Mouse (Mus musculus) embryonic facial prominence, embryonic 11.5 days (tissue): ENCODE results near the gene Dusp8. TPM values are rescaled to one million over a fixed set of nuclear protein-coding genes. Genes with fewer than 3 reads are reported as not detected.

ENCODE experiments used
- ATAC-seq: fragments of 200-750 bp; cut with Nextera tagmentation; replicated peaks from 2 replicates; pipeline ENCODE4 v1.8.0; 2017; ENCODE audit warnings: low read depth; ENCODE audit not compliant: insufficient number of reproducible peaks, low FRiP score, low TSS enrichment
- DNase-seq: peaks from one replicate; pipeline ENCODE4 v3.0.0-alpha.2; 2015; ENCODE audit warnings: low spot score
- H3K27ac ChIP-seq: fragments of 300-500 bp; sonication (generic); replicated peaks from 2 replicates; pipeline ENCODE4 v1.5.1; 2014; ENCODE audit warnings: mild to moderate bottlenecking, low read depth, low read length, control low read depth
- H3K27me3 ChIP-seq: fragments of 300-500 bp; sonication (generic); 2 replicates; pipeline ENCODE4 v1.6.1; 2014; ENCODE audit warnings: mild to moderate bottlenecking, low read length, moderate library complexity, mixed read lengths; ENCODE audit not compliant: control insufficient read depth, insufficient read depth
- H3K36me3 ChIP-seq: fragments of 300-500 bp; sonication (generic); replicated peaks from 2 replicates; pipeline ENCODE4 v1.6.1; 2014; ENCODE audit warnings: low read depth, mild to moderate bottlenecking, low read length, moderate library complexity, mixed read lengths; ENCODE audit not compliant: control insufficient read depth, insufficient read depth
- H3K4me1 ChIP-seq: fragments of 300-500 bp; sonication (generic); 2 replicates; pipeline ENCODE4 v1.6.1; 2014; ENCODE audit warnings: low read length, mixed read lengths; ENCODE audit not compliant: control insufficient read depth, insufficient read depth
- H3K4me2 ChIP-seq: fragments of 300-500 bp; sonication (generic); 2 replicates; pipeline ENCODE4 v1.6.1; 2014; ENCODE audit warnings: low read depth, mild to moderate bottlenecking, control low read depth, low read length, moderate library complexity
- H3K4me3 ChIP-seq: fragments of 300-500 bp; sonication (generic); 2 replicates; pipeline ENCODE4 v1.5.1; 2014; ENCODE audit warnings: low read depth, low read length, control low read depth
- H3K9ac ChIP-seq: fragments of 300-500 bp; sonication (generic); replicated peaks from 2 replicates; pipeline ENCODE4 v1.6.1; 2014; ENCODE audit warnings: mild to moderate bottlenecking, control low read depth, low read length
- H3K9me3 ChIP-seq: fragments of 300-500 bp; sonication (generic); replicated peaks from 2 replicates; pipeline ENCODE4 v1.6.1; 2016; ENCODE audit warnings: mild to moderate bottlenecking, low read length, inconsistent platforms, mixed read lengths; ENCODE audit not compliant: control insufficient read depth
- WGBS: fragments of 180-500 bp; shearing (Covaris S2); extraction: QIAGEN DNeasy Blood & Tissue Kit; methylation state at CpG from one replicate; pipeline ENCODE4 v1.1.7; 2014; 5-methylcytosine and 5-hydroxymethylcytosine counted together
- polyA plus RNA-seq: library from polyadenylated mRNA; unstranded; fragments of >200 nt; fragmentation: Nextera tagmentation; extraction: Ambion mirVana; gene quantifications from 2 replicates; pipeline ENCODE4 v1.2.1, GENCODE M21; 2014

The Dusp8 gene
- polyA plus RNA-seq, 1 experiment from 2014 or later: 3.6 TPM

GRCm38 (mm10) chr7:142057121-142057520 lies 38.5 kb downstream of the Dusp8 start:
- no peaks in the 10 kb centered on the region for H3K36me3 ChIP-seq

GRCm38 (mm10) chr7:142056601-142057061 lies 39.0 kb downstream of the Dusp8 start:
- Histone ChIP-seq H3K27ac (no peak overlapping the region), H3K36me3 (no peaks in the 10 kb centered on the region), H3K9ac (no peak overlapping the region), H3K4me1 (no peaks in the 10 kb centered on the region; the same call in 1 of the 2 replicates), H3K4me3 (no peak overlapping the region), H3K27me3 (no peaks in the 10 kb centered on the region), H3K4me2 (no peak overlapping the region), H3K9me3 (no peaks in the 10 kb centered on the region)
- DNase-seq: no peak
- ATAC-seq: no peak
- WGBS: 80% methylated on average over 1 of the region's 1 CpGs

More at GRCm38 (mm10) chr7:142057121-142057520, 38.5 kb downstream of the Dusp8 start:
- Histone ChIP-seq H3K27ac (no peak overlapping the region), H3K27me3 (no peaks in the 10 kb centered on the region), H3K4me2 (no peak overlapping the region), H3K9ac (no peak overlapping the region), H3K9me3 (no peaks in the 10 kb centered on the region), H3K4me1 (no peaks in the 10 kb centered on the region; the same call in 1 of the 2 replicates), H3K4me3 (no peak overlapping the region)
- DNase-seq (no peak), ATAC-seq (no peak)
- 100% methylated on average over 1 of the region's 1 CpGs for WGBS

- no peak overlapping the region for H3K9ac ChIP-seq
- no peak overlapping the region for H3K4me3 ChIP-seq
- no peaks in the 10 kb centered on the region for H3K27me3 ChIP-seq
- no peak overlapping the region for H3K4me2 ChIP-seq
- H3K27ac ChIP-seq: no peak overlapping the region
- no peaks in the 10 kb centered on the region for H3K36me3 ChIP-seq
- no peaks in the 10 kb centered on the region for H3K9me3 ChIP-seq
- no peaks in the 10 kb centered on the region; the same call in 1 of the 2 replicates for H3K4me1 ChIP-seq
- 71% methylated on average over 3 of the region's 3 CpGs for WGBS
- ATAC-seq: no peak
- DNase-seq: no peak
Observed at GRCm38 (mm10) chr7:142055431-142055830, 40.2 kb downstream of the Dusp8 start.

- H3K9me3 ChIP-seq: no peaks in the 10 kb centered on the region
- ATAC-seq (no peak), DNase-seq (no peak)
- no peaks in the 10 kb centered on the region; the same call in 1 of the 2 replicates for H3K36me3 ChIP-seq
- H3K4me1 ChIP-seq: no peaks in the 10 kb centered on the region
- no peak overlapping the region for H3K9ac ChIP-seq
- no peak overlapping the region for H3K27ac ChIP-seq
- H3K4me3 ChIP-seq: no peak overlapping the region
- no peak overlapping the region for H3K4me2 ChIP-seq
- H3K27me3 ChIP-seq: no peaks in the 10 kb centered on the region
Observed at GRCm38 (mm10) chr7:142050536-142050935, 45.1 kb downstream of the Dusp8 start.

- no peaks in the 10 kb centered on the region for H3K9me3 ChIP-seq
- H3K4me3 ChIP-seq: no peak overlapping the region
- H3K36me3 ChIP-seq: no peaks in the 10 kb centered on the region; the same call in 1 of the 2 replicates
- no peak overlapping the region for H3K4me2 ChIP-seq
- H3K9ac ChIP-seq: no peak overlapping the region
- DNase-seq (no peak), ATAC-seq (no peak)
- H3K27me3 ChIP-seq: no peaks in the 10 kb centered on the region
- H3K27ac ChIP-seq: no peak overlapping the region
- 92% methylated on average over 1 of the region's 1 CpGs for WGBS
- H3K4me1 ChIP-seq: no peaks in the 10 kb centered on the region
Observed at GRCm38 (mm10) chr7:142045932-142046331, 49.7 kb downstream of the Dusp8 start.

- Histone ChIP-seq H3K4me1 (no peaks in the 10 kb centered on the region), H3K27me3 (no peaks in the 10 kb centered on the region), H3K36me3 (no peaks in the 10 kb centered on the region; the same call in 1 of the 2 replicates), H3K4me2 (no peak overlapping the region), H3K27ac (no peak overlapping the region), H3K9me3 (no peaks in the 10 kb centered on the region), H3K4me3 (no peak overlapping the region), H3K9ac (no peak overlapping the region)
- DNase-seq (no peak), ATAC-seq (no peak)
- 61% methylated on average over 2 of the region's 2 CpGs for WGBS
Observed at GRCm38 (mm10) chr7:142045344-142045743, 50.3 kb downstream of the Dusp8 start.

- H3K9me3 ChIP-seq: no peaks in the 10 kb centered on the region
- no peak for ATAC-seq
Observed at GRCm38 (mm10) chr7:142040756-142041155, 54.9 kb downstream of the Dusp8 start.

GRCm38 (mm10) chr7:142037553-142038170 lies 58.0 kb downstream of the Dusp8 start:
- H3K9ac ChIP-seq: no peak overlapping the region
- H3K36me3 ChIP-seq: no peaks in the 10 kb centered on the region
- no peak overlapping the region for H3K4me2 ChIP-seq
- H3K27ac ChIP-seq: no peak overlapping the region
- H3K27me3 ChIP-seq: no peaks in the 10 kb centered on the region
- peak; percentile 67; the same call in 1 of the 2 replicates for ATAC-seq
- H3K4me1 ChIP-seq: no peaks in the 10 kb centered on the region
- no peak overlapping the region for H3K4me3 ChIP-seq
- DNase-seq: peak; percentile 71
- WGBS: 69% methylated on average over 4 of the region's 4 CpGs
- no peaks in the 10 kb centered on the region for H3K9me3 ChIP-seq

More at GRCm38 (mm10) chr7:142040756-142041155, 54.9 kb downstream of the Dusp8 start:
- H3K4me1 ChIP-seq: no peaks in the 10 kb centered on the region
- H3K27ac ChIP-seq: no peak overlapping the region
- H3K27me3 ChIP-seq: no peaks in the 10 kb centered on the region
- H3K4me3 ChIP-seq: no peak overlapping the region
- DNase-seq: no peak
- WGBS: 92% methylated on average over 3 of the region's 3 CpGs
- no peak overlapping the region for H3K9ac ChIP-seq
- no peaks in the 10 kb centered on the region for H3K36me3 ChIP-seq
- H3K4me2 ChIP-seq: no peak overlapping the region
